Mouse (Mus musculus): ENCODE measurements at regions not wholly inside any gene's neighbourhood (a gene's known extent, or its start where the extent isn't known, plus 50 kb on each side); places are given as distances from the start of the nearest gene placed in this dataset.
A peak's percentile ranks its signal among the peaks of the same experiment; 100 is the strongest.
"Not testable (repeated sequence)": the region's sequence is repeated elsewhere in the genome, so short reads cannot be mapped to it uniquely, and the experiment has no call there.

GRCm38 (mm10) chr3:21953416-21953810, 123.0 kb upstream of the Tbl1xr1 start:
- Histone ChIP-seq H3K36me3 (no peaks in the 10 kb centered on the region), H3K9ac (no peak overlapping the region), H3K9me3 (no peaks in the 10 kb centered on the region), H3K27ac (0 out of 2 replicates have a peak overlapping the region, but pooled peaks have one; percentile 36), H3K4me3 (replicated peaks) (no peak overlapping the region), H3K4me1 (0 out of 2 replicates have a peak, but pooled peaks cover 6% of the 10 kb centered on the region), H3K27me3 (replicated peaks) (no peaks in the 10 kb centered on the region), H3K4me2 (no peak overlapping the region)
- 80% methylated on average over 6 of the region's 6 CpGs for WGBS
- no peak for ATAC-seq (ENCODE audit: insufficient read depth, low FRiP score, low read depth)

DNA sequence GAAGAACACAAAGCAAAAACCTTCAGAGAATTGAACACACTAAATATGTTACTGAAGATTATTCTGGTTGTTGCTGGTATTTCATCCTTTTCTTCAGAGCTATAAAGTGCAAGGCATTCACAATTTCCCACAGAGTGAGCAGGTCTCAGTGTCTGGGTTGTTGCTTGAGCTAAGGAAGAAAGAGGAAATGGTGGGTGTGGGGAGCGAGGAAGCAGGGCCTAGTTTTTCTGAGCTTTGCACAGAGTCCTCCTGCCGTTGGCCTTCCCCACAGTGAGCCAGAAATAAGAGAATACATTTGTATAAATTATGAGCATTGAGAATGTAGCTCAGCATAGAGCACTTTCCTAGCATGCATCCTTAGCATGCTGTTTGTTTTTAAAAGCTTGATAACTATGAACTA, 120.8 kb upstream of the Tbl1xr1 start:
- ATAC-seq (ENCODE audit: insufficient read depth, low FRiP score, low read depth) = no peak
- H3K9ac ChIP-seq = no peak overlapping the region
- no peak overlapping the region for H3K4me2 ChIP-seq
- H3K4me3 ChIP-seq (replicated peaks) = no peak overlapping the region
- H3K9me3 ChIP-seq = no peaks in the 10 kb centered on the region
- no peaks in the 10 kb centered on the region for H3K27me3 ChIP-seq (replicated peaks)
- 56% methylated on average over 2 of the region's 2 CpGs for WGBS
- 0 out of 2 replicates have a peak, but pooled peaks cover 6% of the 10 kb centered on the region for H3K4me1 ChIP-seq
- no peaks in the 10 kb centered on the region for H3K36me3 ChIP-seq
- no peak overlapping the region for H3K27ac ChIP-seq

- not testable (repeated sequence) for H3K4me2 ChIP-seq; H3K27ac ChIP-seq; H3K4me3 ChIP-seq (replicated peaks); H3K9me3 ChIP-seq; H3K27me3 ChIP-seq (replicated peaks); H3K9ac ChIP-seq; ATAC-seq (ENCODE audit: insufficient read depth, low FRiP score, low read depth); H3K36me3 ChIP-seq
- peaks cover 11% of the 10 kb centered on the region; the same call in 1 of the 2 replicates for H3K4me1 ChIP-seq
- WGBS = 50% methylated on average over 6 of the region's 6 CpGs
Observed at GRCm38 (mm10) chr3:21957105-21957504, 119.3 kb upstream of the Tbl1xr1 start.

DNA sequence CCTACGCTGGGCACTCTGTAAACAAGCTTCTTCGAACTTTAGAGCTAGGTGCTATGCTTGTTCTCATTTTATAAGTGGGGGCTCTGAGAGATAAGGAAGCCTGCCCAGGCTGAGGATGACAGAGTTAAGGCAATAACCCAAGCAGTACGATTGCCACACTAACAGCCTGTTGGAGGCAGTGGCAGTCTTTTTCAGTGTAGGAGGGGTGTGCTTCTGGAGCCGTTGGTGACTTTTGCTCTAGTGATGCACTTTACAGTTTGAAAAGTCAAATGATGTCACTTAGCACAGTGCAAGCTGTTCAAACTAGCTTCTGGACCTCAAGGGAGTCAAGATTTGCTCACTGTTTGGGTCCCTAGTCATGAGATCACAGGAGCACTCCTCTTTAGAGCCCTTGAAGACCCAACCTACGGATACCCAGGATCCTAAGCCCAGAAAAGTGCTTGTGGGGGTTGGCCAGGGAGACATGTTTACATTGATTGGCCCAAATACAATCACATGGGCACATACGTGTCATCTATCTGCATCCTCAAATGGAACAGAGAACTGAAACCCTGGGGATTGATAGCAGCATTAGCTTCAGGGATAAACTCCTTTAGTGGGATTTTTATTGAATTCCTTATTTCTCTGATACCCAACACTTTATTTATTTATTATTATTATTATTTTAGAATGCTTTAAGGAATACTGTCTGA, 117.7 kb upstream of the Tbl1xr1 start:
- H3K36me3 ChIP-seq = no peaks in the 10 kb centered on the region
- no peak overlapping the region for H3K9ac ChIP-seq
- no peak for ATAC-seq (ENCODE audit: insufficient read depth, low FRiP score, low read depth)
- no peaks in the 10 kb centered on the region for H3K27me3 ChIP-seq (replicated peaks)
- H3K4me2 ChIP-seq = no peak overlapping the region
- H3K27ac ChIP-seq = no peak overlapping the region
- H3K4me1 ChIP-seq = peaks cover 8% of the 10 kb centered on the region; the same call in 1 of the 2 replicates
- WGBS = 78% methylated on average over 6 of the region's 6 CpGs
- no peak overlapping the region for H3K4me3 ChIP-seq (replicated peaks)
- no peaks in the 10 kb centered on the region for H3K9me3 ChIP-seq

GRCm38 (mm10) chr3:21961091-21961490, 115.4 kb upstream of the Tbl1xr1 start:
- no peak overlapping the region for H3K4me2 ChIP-seq
- no peak overlapping the region; the same call in 1 of the 2 replicates for H3K27ac ChIP-seq
- H3K9me3 ChIP-seq = no peaks in the 10 kb centered on the region
- H3K4me3 ChIP-seq (replicated peaks) = no peak overlapping the region
- H3K36me3 ChIP-seq = no peaks in the 10 kb centered on the region
- ATAC-seq (ENCODE audit: insufficient read depth, low FRiP score, low read depth) = 0 out of 2 replicates have a peak, but pooled peaks have one; percentile 54
- 48% methylated on average over 6 of the region's 6 CpGs for WGBS
- no peaks in the 10 kb centered on the region for H3K27me3 ChIP-seq (replicated peaks)
- no peak overlapping the region for H3K9ac ChIP-seq
- H3K4me1 ChIP-seq = peaks cover 8% of the 10 kb centered on the region; the same call in 1 of the 2 replicates

- Histone ChIP-seq H3K9me3 (no peaks in the 10 kb centered on the region), H3K4me2 (no peak overlapping the region), H3K4me3 (replicated peaks) (no peak overlapping the region), H3K9ac (no peak overlapping the region), H3K4me1 (peaks cover 8% of the 10 kb centered on the region; the same call in 1 of the 2 replicates), H3K27me3 (replicated peaks) (no peaks in the 10 kb centered on the region), H3K27ac (peak overlapping the region; percentile 16; the same call in 1 of the 2 replicates), H3K36me3 (no peaks in the 10 kb centered on the region)
- 73% methylated on average over 5 of the region's 5 CpGs for WGBS
- ATAC-seq (ENCODE audit: insufficient read depth, low FRiP score, low read depth) = no peak
Observed at GRCm38 (mm10) chr3:21961746-21962145, 114.7 kb upstream of the Tbl1xr1 start.

- H3K4me1 ChIP-seq = peaks cover 8% of the 10 kb centered on the region; the same call in 1 of the 2 replicates
- ATAC-seq (ENCODE audit: insufficient read depth, low FRiP score, low read depth) = no peak; the same call in 1 of the 2 replicates
- WGBS = 31% methylated on average over 7 of the region's 7 CpGs
- no peak overlapping the region for H3K4me3 ChIP-seq (replicated peaks)
- no peaks in the 10 kb centered on the region for H3K9me3 ChIP-seq
- H3K27me3 ChIP-seq (replicated peaks) = no peaks in the 10 kb centered on the region
- H3K27ac ChIP-seq = peak overlapping the region; percentile 36; the same call in 1 of the 2 replicates
- no peak overlapping the region; the same call in 1 of the 2 replicates for H3K4me2 ChIP-seq
- no peaks in the 10 kb centered on the region for H3K36me3 ChIP-seq
- H3K9ac ChIP-seq = no peak overlapping the region
Observed at GRCm38 (mm10) chr3:21962360-21962782, 114.1 kb upstream of the Tbl1xr1 start.

DNA sequence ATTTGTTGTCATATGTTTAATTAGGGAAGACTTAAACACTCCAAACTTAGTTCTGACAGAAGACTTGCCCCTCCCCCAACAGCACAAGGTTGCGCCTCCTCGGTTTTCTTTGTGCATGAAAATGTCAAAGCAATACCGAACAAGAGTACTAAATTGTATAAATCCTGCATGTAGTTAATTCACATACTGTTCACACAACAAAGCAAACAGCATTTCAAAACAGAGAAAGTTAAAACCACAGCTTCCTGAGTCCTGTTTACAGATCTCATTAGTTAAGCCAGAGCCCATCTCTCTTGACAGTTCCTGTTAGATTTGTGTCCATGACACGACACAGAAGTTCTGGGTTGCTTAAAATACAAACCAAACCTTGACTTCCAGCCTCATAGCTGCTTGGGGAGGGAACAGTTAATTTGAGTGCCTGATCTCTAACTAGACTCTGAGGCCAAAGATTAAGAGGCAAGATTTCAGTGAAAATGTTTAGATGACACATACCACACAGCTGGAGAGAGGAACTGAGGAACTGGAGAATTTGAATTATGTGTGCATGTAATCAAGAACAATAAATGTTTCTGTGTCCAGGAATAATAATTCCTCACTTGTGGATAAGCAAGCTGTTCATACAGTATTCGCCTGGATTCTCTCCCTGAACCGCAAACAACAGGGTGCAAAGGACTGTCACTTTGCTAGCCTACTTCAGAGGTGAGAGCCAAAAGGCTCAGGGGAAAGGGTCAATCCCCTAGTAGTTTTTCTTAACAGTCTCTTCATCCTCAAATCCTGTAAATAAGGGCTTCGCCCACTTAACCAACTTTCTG, 113.3 kb upstream of the Tbl1xr1 start:
- no peak overlapping the region; the same call in 1 of the 2 replicates for H3K4me2 ChIP-seq

DNA sequence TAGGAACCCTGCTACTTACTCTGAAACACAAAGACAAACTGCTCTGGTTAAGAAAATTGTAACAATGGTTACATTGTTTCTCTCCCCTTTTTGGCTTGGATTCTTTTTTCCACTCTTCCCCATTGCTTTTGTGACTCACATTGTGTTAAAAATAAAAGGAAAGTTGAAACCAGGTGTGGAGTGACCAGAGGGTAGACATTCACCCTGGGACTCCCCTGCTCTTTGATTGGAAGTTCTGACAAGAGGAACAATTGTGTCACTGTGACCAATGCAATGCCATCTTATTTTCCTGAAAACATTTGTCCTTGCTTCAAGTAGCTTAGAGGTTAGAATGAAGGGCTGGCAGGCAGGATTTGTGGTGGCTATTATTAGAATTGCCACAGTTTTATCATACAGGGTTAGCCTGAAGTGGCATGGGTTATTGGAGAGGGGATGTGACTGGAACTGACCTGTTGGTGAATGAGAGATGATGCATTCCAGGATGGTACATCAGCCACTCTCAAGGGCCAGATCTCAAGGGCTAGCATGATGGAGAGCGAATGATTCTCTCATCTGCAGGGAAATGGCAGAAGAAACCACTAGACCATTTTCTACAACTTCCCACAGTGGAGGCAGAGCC, 112.6 kb upstream of the Tbl1xr1 start:
- Histone ChIP-seq H3K27me3 (replicated peaks) (no peaks in the 10 kb centered on the region), H3K4me1 (peaks cover 8% of the 10 kb centered on the region; the same call in 1 of the 2 replicates), H3K27ac (0 out of 2 replicates have a peak overlapping the region, but pooled peaks have one; percentile 21), H3K4me3 (replicated peaks) (no peak overlapping the region), H3K9me3 (no peaks in the 10 kb centered on the region), H3K36me3 (no peaks in the 10 kb centered on the region), H3K9ac (no peak overlapping the region), H3K4me2 (no peak overlapping the region)
- 91% methylated on average over 1 of the region's 1 CpGs for WGBS
- no peak for ATAC-seq (ENCODE audit: insufficient read depth, low FRiP score, low read depth)

More for the DNA sequence above, 113.3 kb upstream of the Tbl1xr1 start:
- no peaks in the 10 kb centered on the region for H3K36me3 ChIP-seq
- ATAC-seq (ENCODE audit: insufficient read depth, low FRiP score, low read depth) = no peak
- WGBS = 22% methylated on average over 7 of the region's 7 CpGs
- H3K4me1 ChIP-seq = peaks cover 8% of the 10 kb centered on the region; the same call in 1 of the 2 replicates
- H3K9me3 ChIP-seq = no peaks in the 10 kb centered on the region
- no peak overlapping the region for H3K4me3 ChIP-seq (replicated peaks)
- no peak overlapping the region for H3K9ac ChIP-seq
- H3K27me3 ChIP-seq (replicated peaks) = no peaks in the 10 kb centered on the region
- H3K27ac ChIP-seq = peak overlapping the region; percentile 36; the same call in 1 of the 2 replicates

- H3K36me3 ChIP-seq = no peaks in the 10 kb centered on the region
- no peak overlapping the region for H3K9ac ChIP-seq
- H3K9me3 ChIP-seq = no peaks in the 10 kb centered on the region
- H3K4me2 ChIP-seq = no peak overlapping the region
- H3K4me3 ChIP-seq (replicated peaks) = no peak overlapping the region
- H3K27me3 ChIP-seq (replicated peaks) = no peaks in the 10 kb centered on the region
- no peak overlapping the region for H3K27ac ChIP-seq
- no peak for ATAC-seq (ENCODE audit: insufficient read depth, low FRiP score, low read depth)
- peaks cover 8% of the 10 kb centered on the region; the same call in 1 of the 2 replicates for H3K4me1 ChIP-seq
- 85% methylated on average over 6 of the region's 6 CpGs for WGBS
Observed at GRCm38 (mm10) chr3:21964438-21964837, 112.0 kb upstream of the Tbl1xr1 start.

- H3K36me3 ChIP-seq = no peaks in the 10 kb centered on the region
- no peaks in the 10 kb centered on the region for H3K9me3 ChIP-seq
- WGBS = 80% methylated on average over 1 of the region's 1 CpGs
- no peak overlapping the region for H3K4me2 ChIP-seq
- no peaks in the 10 kb centered on the region for H3K27me3 ChIP-seq (replicated peaks)
- H3K4me3 ChIP-seq (replicated peaks) = no peak overlapping the region
- peaks cover 8% of the 10 kb centered on the region; the same call in 1 of the 2 replicates for H3K4me1 ChIP-seq
- ATAC-seq (ENCODE audit: insufficient read depth, low FRiP score, low read depth) = no peak
- no peak overlapping the region for H3K27ac ChIP-seq
- no peak overlapping the region for H3K9ac ChIP-seq
Observed at GRCm38 (mm10) chr3:21965556-21965955, 110.9 kb upstream of the Tbl1xr1 start.
